In the genomic region with DNA sequence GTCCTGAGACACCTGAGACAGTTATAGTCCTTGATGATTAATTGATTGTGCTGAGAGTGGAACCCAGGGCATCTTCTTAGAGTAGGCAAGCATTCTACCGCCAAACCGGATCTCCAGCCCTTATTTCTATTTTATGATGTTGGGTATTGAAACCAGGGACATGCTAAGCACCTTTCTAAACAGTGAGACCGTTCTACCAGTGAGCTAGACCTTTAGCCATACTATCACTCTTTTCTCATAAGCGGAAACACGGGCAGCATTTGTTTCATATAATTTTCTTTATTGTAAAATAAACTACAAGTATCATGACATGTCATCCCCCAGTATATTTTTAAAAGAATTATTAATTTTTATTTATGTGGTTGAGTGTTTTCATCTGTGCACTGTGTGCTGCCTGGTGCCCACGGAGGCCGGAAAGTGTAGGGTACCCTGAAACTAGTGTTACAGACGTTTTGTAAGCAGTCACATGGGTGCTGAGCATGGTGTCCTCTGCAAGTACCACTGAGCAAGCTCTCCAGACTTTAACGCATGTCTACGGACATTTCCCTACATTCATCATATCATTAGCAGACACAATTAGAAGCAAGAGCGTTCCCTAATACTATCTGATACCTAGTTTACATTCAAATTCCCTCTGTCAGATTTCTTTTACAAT, we compare ENCODE assay signal across 8 mouse cellular contexts. TPM values are rescaled to one million over a fixed set of nuclear protein-coding genes. Genes with fewer than 3 reads are reported as not detected.
DNase-seq lines count a peak whose midpoint lies in the region; ATAC-seq and TF ChIP-seq lines count a peak whose summit lies in the region.

No protein-coding gene starts in this region.

- H3K9ac ChIP-seq in liver, embryonic 11.5 days (ENCODE audit: low read depth, low read length) = peak overlapping the region; percentile 55
- peak overlapping the region; percentile 81 for H3K9ac ChIP-seq in stomach, embryonic 16.5 days (ENCODE audit: low read length)

- H3K4me1 ChIP-seq in spleen, adult 2 months (ENCODE audit: control insufficient read depth, insufficient read depth, insufficient read length) = no peaks in the 10 kb centered on the region
- H3K4me1 ChIP-seq in liver, embryonic 11.5 days (replicated peaks; ENCODE audit: control insufficient read depth, insufficient read depth, low read length) = peaks cover 9% of the 10 kb centered on the region
- H3K4me1 ChIP-seq in stomach, embryonic 16.5 days (ENCODE audit: control insufficient read depth, insufficient read depth, low read length) = peaks cover 5% of the 10 kb centered on the region; the same call in 1 of the 2 replicates

- H3K9me3 ChIP-seq in liver, embryonic 11.5 days (ENCODE audit: control insufficient read depth, low read length) = no peaks in the 10 kb centered on the region
- no peaks in the 10 kb centered on the region for H3K9me3 ChIP-seq in stomach, embryonic 16.5 days (replicated peaks; ENCODE audit: control insufficient read depth, low read length)

- H3K4me3 ChIP-seq in spleen, adult 2 months (ENCODE audit: extremely low read depth, insufficient read depth, insufficient read length) = peak overlapping the region; percentile 66
- H3K4me3 ChIP-seq in liver, embryonic 11.5 days (ENCODE audit: low read depth, low read length) = peak overlapping the region; percentile 48
- H3K4me3 ChIP-seq in stomach, embryonic 16.5 days (replicated peaks; ENCODE audit: low read length) = peak overlapping the region; percentile 61

- H3K4me2 ChIP-seq in liver, embryonic 11.5 days = peak overlapping the region; percentile 83
- peak overlapping the region; percentile 75 for H3K4me2 ChIP-seq in stomach, embryonic 16.5 days (ENCODE audit: low read depth, low read length)

- TF ChIP-seq CTCF in spleen, adult 2 months (IDR thresholded peaks at IDR 0.05; ENCODE audit: extremely low read depth, insufficient read depth, insufficient read length, insufficient replicate concordance) = no peak

- DNase-seq in cerebellum, postnatal 14 days = peak; percentile 8 to 9
- no peak for DNase-seq in cerebellum, postnatal 36 days
- no peak for DNase-seq in spleen, adult 2 months (ENCODE audit: low read depth in 1 of 2, low spot score in 2 of 2)
- DNase-seq in spleen, postnatal 10 days (ENCODE audit: low spot score in 2 of 2) = no peak
- no peak for DNase-seq in liver, embryonic 11.5 days (ENCODE audit: low spot score)
- no peak for DNase-seq in layer of hippocampus, postnatal 10 days (ENCODE audit: low spot score in 2 of 2)
- DNase-seq in frontal cortex, postnatal 14 days (ENCODE audit: low spot score in 2 of 2) = no peak

- H3K36me3 ChIP-seq in spleen, adult 2 months (ENCODE audit: control insufficient read depth, insufficient read depth, low read length) = no peaks in the 10 kb centered on the region
- H3K36me3 ChIP-seq in liver, embryonic 11.5 days (ENCODE audit: control insufficient read depth, insufficient read depth, low read length) = no peaks in the 10 kb centered on the region
- no peaks in the 10 kb centered on the region for H3K36me3 ChIP-seq in stomach, embryonic 16.5 days (ENCODE audit: control insufficient read depth, insufficient read depth, low read length)

- TF ChIP-seq POLR2A in spleen, adult 2 months (IDR thresholded peaks at IDR 0.05; ENCODE audit: low read depth, low read length) = no peak

- no peak overlapping the region for H3K27ac ChIP-seq in spleen, adult 2 months (ENCODE audit: insufficient read depth, low read length)
- H3K27ac ChIP-seq in liver, embryonic 11.5 days (ENCODE audit: low read depth, low read length) = no peak overlapping the region; the same call in 1 of the 2 replicates
- H3K27ac ChIP-seq in stomach, embryonic 16.5 days (ENCODE audit: low read length) = peak overlapping the region; percentile 87; the same call in 1 of the 2 replicates

- H3K27me3 ChIP-seq in spleen, adult 2 months (ENCODE audit: control insufficient read depth, insufficient read depth, low read length) = peaks cover 1% of the 10 kb centered on the region; the same call in 1 of the 2 replicates
- H3K27me3 ChIP-seq in liver, embryonic 11.5 days (replicated peaks; ENCODE audit: control insufficient read depth, insufficient read depth, low read length) = no peaks in the 10 kb centered on the region
- H3K27me3 ChIP-seq in stomach, embryonic 16.5 days (ENCODE audit: control insufficient read depth, insufficient read depth, low read length) = no peaks in the 10 kb centered on the region

- WGBS in spleen, adult 2 months = 68% methylated on average over 11 of the region's 11 CpGs
- WGBS in liver, embryonic 11.5 days = 59% methylated on average over 11 of the region's 11 CpGs
- WGBS in stomach, embryonic 16.5 days = 52% methylated on average over 11 of the region's 11 CpGs

- ATAC-seq in liver, embryonic 11.5 days (replicated peaks; ENCODE audit: low FRiP score) = no peak; the same call in 1 of the 2 replicates
- no peak for ATAC-seq in stomach, embryonic 16.5 days (ENCODE audit: insufficient read depth, low FRiP score)

RNA-seq across cellular contexts. Expression of a gene that starts 6.4 kb away (rescaled TPM):
- 12.5 and 15.2 TPM in 2 replicates for polyA plus RNA-seq in spleen, adult 2 months (2012; rRNA removed)
- polyA plus RNA-seq in liver, embryonic 11.5 days (2014; fragmentation: Nextera tagmentation; extraction: Ambion mirVana) = 49.7 and 53.4 TPM in 2 replicates
- 66.8 and 73.7 TPM in 2 replicates for polyA plus RNA-seq in stomach, embryonic 16.5 days (2015; fragmentation: Nextera tagmentation; extraction: Ambion mirVana)
- total RNA-seq in layer of hippocampus, postnatal 10 days (2021) = 10 to 100 TPM; 41.7 to 42.0 TPM

RNA-seq across cellular contexts. Expression of a gene that starts 31.9 kb away (rescaled TPM):
- 0.13 and 0.28 TPM in 2 replicates for polyA plus RNA-seq in spleen, adult 2 months (2012; rRNA removed)
- 2.4 and 2.8 TPM in 2 replicates for polyA plus RNA-seq in liver, embryonic 11.5 days (2014; fragmentation: Nextera tagmentation; extraction: Ambion mirVana)
- 2.3 and 2.4 TPM in 2 replicates for polyA plus RNA-seq in stomach, embryonic 16.5 days (2015; fragmentation: Nextera tagmentation; extraction: Ambion mirVana)
- total RNA-seq in layer of hippocampus, postnatal 10 days (2021) = 1 to 10 TPM; 1.4 to 1.7 TPM

RNA-seq across cellular contexts. Expression of a gene that starts 44.6 kb away (rescaled TPM):
- 6.7 and 8.5 TPM in 2 replicates for polyA plus RNA-seq in spleen, adult 2 months (2012; rRNA removed)
- 13.5 and 16.6 TPM in 2 replicates for polyA plus RNA-seq in liver, embryonic 11.5 days (2014; fragmentation: Nextera tagmentation; extraction: Ambion mirVana)
- 27.1 and 30.3 TPM in 2 replicates for polyA plus RNA-seq in stomach, embryonic 16.5 days (2015; fragmentation: Nextera tagmentation; extraction: Ambion mirVana)
- total RNA-seq in layer of hippocampus, postnatal 10 days (2021) = 10 to 100 TPM; 26.9 to 29.4 TPM

RNA-seq across cellular contexts. Expression of a gene that starts 46.3 kb away (rescaled TPM):
- polyA plus RNA-seq in spleen, adult 2 months (2012; rRNA removed) = 0.38 and 0.62 TPM in 2 replicates
- polyA plus RNA-seq in liver, embryonic 11.5 days (2014; fragmentation: Nextera tagmentation; extraction: Ambion mirVana) = 10.2 and 12.0 TPM in 2 replicates
- polyA plus RNA-seq in stomach, embryonic 16.5 days (2015; fragmentation: Nextera tagmentation; extraction: Ambion mirVana) = 8.6 and 9.6 TPM in 2 replicates
- total RNA-seq in layer of hippocampus, postnatal 10 days (2021) = 10 to 100 TPM in 1 of 2 experiments, 1 to 10 TPM in 1; 9.9 to 10.2 TPM

RNA-seq across cellular contexts. Expression of a gene that starts 59.4 kb away (rescaled TPM):
- polyA plus RNA-seq in spleen, adult 2 months (2012; rRNA removed) = not detected in 2 replicates
- polyA plus RNA-seq in liver, embryonic 11.5 days (2014; fragmentation: Nextera tagmentation; extraction: Ambion mirVana) = 1.1 and 1.5 TPM in 2 replicates
- polyA plus RNA-seq in stomach, embryonic 16.5 days (2015; fragmentation: Nextera tagmentation; extraction: Ambion mirVana) = 1.3 and 1.6 TPM in 2 replicates
- total RNA-seq in layer of hippocampus, postnatal 10 days (2021) = 1 to 10 TPM; 1.0 to 1.2 TPM

Comparison
In these comparisons a context has a peak if more than half of its experiments do, and no peak if none do; other contexts are left out.
1. DNase-seq: peak in cerebellum, postnatal 14 days (2 of 2); none in cerebellum, postnatal 36 days (0 of 2), spleen, adult 2 months (0 of 2), spleen, postnatal 10 days (0 of 2), liver, embryonic 11.5 days (single experiment), layer of hippocampus, postnatal 10 days (0 of 2) and frontal cortex, postnatal 14 days (0 of 2).
2. Peak in every context shown above with its lines, with median percentiles within 50 percentile points of each other: H3K4me3 ChIP-seq.